Mouse (Mus musculus): ENCODE results near the gene Itpr2. TPM values are rescaled to one million over a fixed set of nuclear protein-coding genes. Genes with fewer than 3 reads are reported as not detected.

Gene Itpr2
- polyA plus RNA-seq, 1 experiment from 2014 or later = 9.0 TPM

Other genes starting within 250 kb of the Itpr2 start
- gene Fgfr1op2, start 75.0 kb upstream of the Itpr2 start, polyA plus RNA-seq (2015; fragmentation: Nextera tagmentation; extraction: Ambion mirVana) = 37.9 and 39.6 TPM in 2 replicates
- gene Ints13, start 75.6 kb upstream of the Itpr2 start, polyA plus RNA-seq (2015; fragmentation: Nextera tagmentation; extraction: Ambion mirVana) = 40.3 and 53.9 TPM in 2 replicates
- gene Med21, start 140.3 kb upstream of the Itpr2 start, polyA plus RNA-seq (2015; fragmentation: Nextera tagmentation; extraction: Ambion mirVana) = 105 and 108 TPM in 2 replicates
- 31.7 and 32.7 TPM in 2 replicates for gene Tm7sf3, start 140.6 kb upstream of the Itpr2 start, polyA plus RNA-seq (2015; fragmentation: Nextera tagmentation; extraction: Ambion mirVana)
- 14.4 and 15.8 TPM in 2 replicates for gene Stk38l, start 222.8 kb upstream of the Itpr2 start, polyA plus RNA-seq (2015; fragmentation: Nextera tagmentation; extraction: Ambion mirVana)